Mouse (Mus musculus) testis, adult 2 months (tissue): ENCODE data around the gene Rnf182.

Experiments used
- CTCF ChIP-seq: fragments of 200-500 bp; IDR thresholded peaks from 2 replicates; pipeline ENCODE4 v1.5.1; 2012; ENCODE audit warnings: low read depth, mild to moderate bottlenecking, inconsistent platforms, low read length, moderate library complexity; ENCODE audit not compliant: control insufficient read depth, insufficient read depth, insufficient replicate concordance
- POLR2A ChIP-seq: fragments of 200-500 bp; IDR thresholded peaks from 2 replicates; pipeline ENCODE4 v1.6.1; 2012; ENCODE audit warnings: low read depth, mild to moderate bottlenecking, inconsistent platforms, low read length, moderate library complexity; ENCODE audit not compliant: control insufficient read depth

- no peak for TF ChIP-seq CTCF
- TF ChIP-seq POLR2A: no peak
Observed at GRCm38 (mm10) chr13:43715466-43715865, 100.0 kb downstream of the Rnf182 start.
